Mouse (Mus musculus) adrenal gland, adult 10 weeks (tissue): ENCODE measurements around the gene Nicn1. TPM values are rescaled to one million over a fixed set of nuclear protein-coding genes. Genes with fewer than 3 reads are reported as not detected.

Experiments used
- polyA plus RNA-seq: library from polyadenylated mRNA; stranded (reverse); fragments of 350-450 nt; fragmentation: Illumina TruSeq; extraction: RNeasy Lipid Tissue Mini Kit (QIAGEN cat#74804); gene quantifications from one replicate; pipeline ENCODE4 v1.2.3, GENCODE M21; 2014; ENCODE audit warnings: low read depth, low replicate concordance

Gene Nicn1
- polyA plus RNA-seq: 27.2 TPM

GRCm38 (mm10) chr9:108290016-108290750 lies at the start of gene Nicn1:
Gene Nicn1 (plus strand): TSS chr9:108290429.

DNA sequence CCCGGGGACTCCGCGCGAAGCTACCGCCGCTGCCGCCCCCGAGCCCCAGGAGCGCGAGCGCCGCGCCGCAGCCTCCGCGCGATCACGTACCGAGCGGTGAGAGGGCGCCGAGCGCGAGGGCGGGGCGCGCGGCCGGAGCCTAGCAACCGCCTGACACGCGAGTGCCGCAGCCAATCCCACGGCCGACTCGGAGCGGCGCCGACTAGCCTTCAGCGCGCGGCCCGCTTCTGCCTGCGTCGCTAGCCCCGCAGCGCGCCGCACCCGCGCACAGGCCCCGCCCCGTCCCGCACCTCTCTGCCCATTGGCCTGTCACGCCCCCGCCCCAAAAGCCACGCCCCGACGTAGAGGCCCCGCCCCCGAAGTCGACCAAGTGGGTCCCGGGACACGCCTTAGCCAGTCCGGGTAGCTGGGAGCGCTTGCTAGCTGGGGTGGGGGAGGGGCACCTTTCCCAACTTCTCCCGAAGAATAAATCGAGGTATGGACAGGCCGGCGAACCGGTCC lies 26.5 kb upstream of the Nicn1 start, which contains the start of gene Dag1:
Dag1 (minus strand) TSS at position 269 of the 501 bp plus-strand sequence.

GRCm38 (mm10) chr9:108296453-108297355 lies 6.5 kb downstream of the Nicn1 start, which contains the start of gene Amt:
Gene Amt (plus strand): TSS chr9:108296853.

GRCm38 (mm10) chr9:108305629-108306520 lies 15.6 kb downstream of the Nicn1 start, which contains the start of the genes Rhoa and Tcta:
Gene Rhoa (plus strand): TSS chr9:108306129.
Gene Tcta (minus strand): TSS chr9:108306160.

GRCm38 (mm10) chr9:108338886-108339781 lies 48.9 kb downstream of the Nicn1 start, which contains the start of gene Gpx1:
Gene Gpx1 (plus strand): TSS chr9:108338903.

Other genes with a start within 250 kb of the Nicn1 start
- 0.64 TPM for gene Gmppb, start 241.2 kb upstream of the Nicn1 start, polyA plus RNA-seq
- 0.23 TPM for gene Amigo3, start 237.3 kb upstream of the Nicn1 start, polyA plus RNA-seq
- not detected for gene Mst1, start 210.0 kb upstream of the Nicn1 start, polyA plus RNA-seq
- gene Rnf123, start 207.1 kb upstream of the Nicn1 start, polyA plus RNA-seq: 0.99 TPM
- gene Apeh, start 195.8 kb upstream of the Nicn1 start, polyA plus RNA-seq: 40.2 TPM
- 0.35 TPM for gene Bsn, start 100.0 kb upstream of the Nicn1 start, polyA plus RNA-seq
- 56.8 TPM for gene Dag1, start 26.5 kb upstream of the Nicn1 start, polyA plus RNA-seq
- gene Amt, start 6.4 kb downstream of the Nicn1 start, polyA plus RNA-seq: 0.82 TPM
- gene Rhoa, start 15.7 kb downstream of the Nicn1 start, polyA plus RNA-seq: 620 TPM
- gene Tcta, start 15.7 kb downstream of the Nicn1 start, polyA plus RNA-seq: 17.1 TPM
- gene Gpx1, start 48.5 kb downstream of the Nicn1 start, polyA plus RNA-seq: 21.4 TPM
- 66.7 TPM for gene Usp4, start 57.4 kb downstream of the Nicn1 start, polyA plus RNA-seq
- 1.2 TPM for gene 1700102P08Rik, start 102.4 kb downstream of the Nicn1 start, polyA plus RNA-seq
- gene Ccdc36, start 138.1 kb downstream of the Nicn1 start, polyA plus RNA-seq: not detected
- not detected for gene BC048562, start 146.1 kb downstream of the Nicn1 start, polyA plus RNA-seq
- 6.2 TPM for gene Ccdc71, start 170.1 kb downstream of the Nicn1 start, polyA plus RNA-seq
- gene Klhdc8b, start 171.2 kb downstream of the Nicn1 start, polyA plus RNA-seq: 1.5 TPM
- 6.8 TPM for gene Lamb2, start 189.3 kb downstream of the Nicn1 start, polyA plus RNA-seq
- gene Usp19, start 200.2 kb downstream of the Nicn1 start, polyA plus RNA-seq: 18.4 TPM
- 95.6 TPM for gene Qars, start 217.3 kb downstream of the Nicn1 start, polyA plus RNA-seq
- gene Qrich1, start 226.4 kb downstream of the Nicn1 start, polyA plus RNA-seq: 57.8 TPM